Mouse (Mus musculus): ENCODE results near the gene Plek. TPM values are rescaled to one million over a fixed set of nuclear protein-coding genes. Genes with fewer than 3 reads are reported as not detected.
A peak's percentile ranks its signal among the peaks of the same experiment; 100 is the strongest.

The Plek gene
- polyA plus RNA-seq, 1 experiment from 2014 or later, result 6.1 TPM

GRCm38 (mm10) chr11:16950226-16950975 lies 101.8 kb downstream of the Plek start:
- no peak overlapping the region; the same call in 1 of the 2 replicates for H3K27ac ChIP-seq (ENCODE audit: low read depth)
- H3K4me1 ChIP-seq (ENCODE audit: insufficient read depth), result peaks cover 6% of the 10 kb centered on the region
- no peak for TF ChIP-seq CTCF (IDR thresholded peaks at IDR 0.05; ENCODE audit: low read depth)
- H3K36me3 ChIP-seq (ENCODE audit: insufficient read depth), result no peaks in the 10 kb centered on the region; the same call in 1 of the 2 replicates
- H3K27me3 ChIP-seq (ENCODE audit: insufficient read depth, low read length), result no peaks in the 10 kb centered on the region
- WGBS, result 36% methylated on average over 13 of the region's 13 CpGs
- peak; percentile 34 for DNase-seq
- no peak for ATAC-seq (ENCODE audit: insufficient read depth)
- peak overlapping the region; percentile 61 for H3K4me2 ChIP-seq
- H3K9ac ChIP-seq, result peak overlapping the region; percentile 46
- no peaks in the 10 kb centered on the region for H3K9me3 ChIP-seq (ENCODE audit: low read depth, low read length)
- H3K4me3 ChIP-seq (ENCODE audit: low read depth, low read length), result peak overlapping the region; percentile 61

GRCm38 (mm10) chr11:16948756-16949155 lies 103.4 kb downstream of the Plek start:
- H3K36me3 ChIP-seq (ENCODE audit: insufficient read depth), result no peaks in the 10 kb centered on the region; the same call in 1 of the 2 replicates
- DNase-seq, result peak; percentile 81

GRCm38 (mm10) chr11:16943016-16943415 lies 109.2 kb downstream of the Plek start:
- H3K4me1 ChIP-seq (ENCODE audit: insufficient read depth), result no peaks in the 10 kb centered on the region
- ATAC-seq (ENCODE audit: insufficient read depth) (no peak), DNase-seq (no peak)
- H3K9me3 ChIP-seq (ENCODE audit: low read depth, low read length), result no peaks in the 10 kb centered on the region
- no peak overlapping the region for H3K4me3 ChIP-seq (ENCODE audit: low read depth, low read length)
- no peak overlapping the region for H3K9ac ChIP-seq
- no peak overlapping the region for H3K4me2 ChIP-seq
- TF ChIP-seq CTCF (IDR thresholded peaks at IDR 0.05; ENCODE audit: low read depth), result no peak
- H3K27me3 ChIP-seq (ENCODE audit: insufficient read depth, low read length), result no peaks in the 10 kb centered on the region
- no peaks in the 10 kb centered on the region for H3K36me3 ChIP-seq (ENCODE audit: insufficient read depth)
- no peak overlapping the region for H3K27ac ChIP-seq (ENCODE audit: low read depth)
- WGBS, result 86% methylated on average over 4 of the region's 4 CpGs

More at GRCm38 (mm10) chr11:16948756-16949155, 103.4 kb downstream of the Plek start:
- ATAC-seq (ENCODE audit: insufficient read depth), result no peak
- H3K4me2 ChIP-seq, result no peak overlapping the region
- H3K9ac ChIP-seq, result no peak overlapping the region
- WGBS, result 26% methylated on average over 1 of the region's 1 CpGs
- peaks cover 6% of the 10 kb centered on the region for H3K4me1 ChIP-seq (ENCODE audit: insufficient read depth)
- H3K4me3 ChIP-seq (ENCODE audit: low read depth, low read length), result no peak overlapping the region
- no peaks in the 10 kb centered on the region for H3K9me3 ChIP-seq (ENCODE audit: low read depth, low read length)
- no peaks in the 10 kb centered on the region for H3K27me3 ChIP-seq (ENCODE audit: insufficient read depth, low read length)
- no peak overlapping the region for H3K27ac ChIP-seq (ENCODE audit: low read depth)
- peak; percentile 88 for TF ChIP-seq CTCF (IDR thresholded peaks at IDR 0.05; ENCODE audit: low read depth)

- TF ChIP-seq CTCF (IDR thresholded peaks at IDR 0.05; ENCODE audit: low read depth), result no peak
- no peaks in the 10 kb centered on the region for H3K36me3 ChIP-seq (ENCODE audit: insufficient read depth)
- H3K4me1 ChIP-seq (ENCODE audit: insufficient read depth), result no peaks in the 10 kb centered on the region
- no peak overlapping the region for H3K4me3 ChIP-seq (ENCODE audit: low read depth, low read length)
- no peaks in the 10 kb centered on the region for H3K27me3 ChIP-seq (ENCODE audit: insufficient read depth, low read length)
- WGBS, result 37% methylated on average over 4 of the region's 4 CpGs
- ATAC-seq (ENCODE audit: insufficient read depth) (peak; percentile 56; the same call in 1 of the 2 replicates), DNase-seq (peak; percentile 57)
- no peak overlapping the region for H3K9ac ChIP-seq
- no peak overlapping the region for H3K27ac ChIP-seq (ENCODE audit: low read depth)
- H3K4me2 ChIP-seq, result no peak overlapping the region
- H3K9me3 ChIP-seq (ENCODE audit: low read depth, low read length), result no peaks in the 10 kb centered on the region
Measured at GRCm38 (mm10) chr11:16941973-16942452, 110.2 kb downstream of the Plek start.

- H3K4me2 ChIP-seq, result no peak overlapping the region
- TF ChIP-seq CTCF (IDR thresholded peaks at IDR 0.05; ENCODE audit: low read depth), result no peak
- H3K4me1 ChIP-seq (ENCODE audit: insufficient read depth), result no peaks in the 10 kb centered on the region
- no peaks in the 10 kb centered on the region for H3K9me3 ChIP-seq (ENCODE audit: low read depth, low read length)
- DNase-seq (peak; percentile 20), ATAC-seq (ENCODE audit: insufficient read depth) (no peak)
- H3K36me3 ChIP-seq (ENCODE audit: insufficient read depth), result no peaks in the 10 kb centered on the region
- no peak overlapping the region for H3K4me3 ChIP-seq (ENCODE audit: low read depth, low read length)
- no peak overlapping the region for H3K9ac ChIP-seq
- H3K27me3 ChIP-seq (ENCODE audit: insufficient read depth, low read length), result no peaks in the 10 kb centered on the region
- 45% methylated on average over 4 of the region's 4 CpGs for WGBS
- H3K27ac ChIP-seq (ENCODE audit: low read depth), result no peak overlapping the region
Measured at GRCm38 (mm10) chr11:16941103-16941793, 110.9 kb downstream of the Plek start.

- Histone ChIP-seq H3K4me3 (ENCODE audit: low read depth, low read length) (no peak overlapping the region), H3K36me3 (ENCODE audit: insufficient read depth) (no peaks in the 10 kb centered on the region), H3K4me2 (no peak overlapping the region), H3K9me3 (ENCODE audit: low read depth, low read length) (no peaks in the 10 kb centered on the region), H3K27me3 (ENCODE audit: insufficient read depth, low read length) (no peaks in the 10 kb centered on the region), H3K4me1 (ENCODE audit: insufficient read depth) (no peaks in the 10 kb centered on the region), H3K27ac (ENCODE audit: low read depth) (no peak overlapping the region), H3K9ac (no peak overlapping the region)
- ATAC-seq (ENCODE audit: insufficient read depth) (no peak), DNase-seq (no peak)
- 76% methylated on average over 6 of the region's 6 CpGs for WGBS
- no peak for TF ChIP-seq CTCF (IDR thresholded peaks at IDR 0.05; ENCODE audit: low read depth)
Measured at GRCm38 (mm10) chr11:16935577-16936236, 116.5 kb downstream of the Plek start.

GRCm38 (mm10) chr11:16932159-16932558 lies 120.0 kb downstream of the Plek start:
- TF ChIP-seq CTCF (IDR thresholded peaks at IDR 0.05; ENCODE audit: low read depth), result no peak
- Histone ChIP-seq H3K27ac (ENCODE audit: low read depth) (no peak overlapping the region), H3K36me3 (ENCODE audit: insufficient read depth) (no peaks in the 10 kb centered on the region), H3K4me3 (ENCODE audit: low read depth, low read length) (no peak overlapping the region), H3K4me2 (no peak overlapping the region), H3K4me1 (ENCODE audit: insufficient read depth) (no peaks in the 10 kb centered on the region), H3K27me3 (ENCODE audit: insufficient read depth, low read length) (no peaks in the 10 kb centered on the region), H3K9me3 (ENCODE audit: low read depth, low read length) (no peaks in the 10 kb centered on the region), H3K9ac (no peak overlapping the region)
- WGBS, result 85% methylated on average over 3 of the region's 3 CpGs
- DNase-seq (no peak), ATAC-seq (ENCODE audit: insufficient read depth) (no peak)

Other genes with a start within 250 kb of the Plek start
- gene Fbxo48, start 101.0 kb downstream of the Plek start, polyA plus RNA-seq (2014; fragmentation: Nextera tagmentation; extraction: Ambion mirVana), result 2.0 and 2.8 TPM in 2 replicates
- 36.5 and 40.0 TPM in 2 replicates for gene Cnrip1, start 795 bp downstream of the Plek start, polyA plus RNA-seq (2014; fragmentation: Nextera tagmentation; extraction: Ambion mirVana)
- gene Ppp3r1, start 106.9 kb upstream of the Plek start, polyA plus RNA-seq (2014; fragmentation: Nextera tagmentation; extraction: Ambion mirVana), result 85.7 and 90.0 TPM in 2 replicates
- 23.4 and 24.8 TPM in 2 replicates for gene Wdr92, start 129.7 kb upstream of the Plek start, polyA plus RNA-seq (2014; fragmentation: Nextera tagmentation; extraction: Ambion mirVana)
- gene Pno1, start 159.2 kb upstream of the Plek start, polyA plus RNA-seq (2014; fragmentation: Nextera tagmentation; extraction: Ambion mirVana), result 79.1 and 84.1 TPM in 2 replicates
- 95.2 and 116 TPM in 2 replicates for gene C1d, start 205.2 kb upstream of the Plek start, polyA plus RNA-seq (2014; fragmentation: Nextera tagmentation; extraction: Ambion mirVana)